In genomic region chr13:91536711-91537110, GRCm38 (mm10) we compare ENCODE assay signal across 19 mouse cellular contexts.
"Had no signal": no experiment of that assay in that cellular context is flagged by ENCODE, and none has a peak within 500 bp of the region (broad histone marks: within the 10 kb centered on the region; RNA-seq: fewer than 3 reads in every experiment).

No protein-coding gene starts in this region.

- H3K27me3 ChIP-seq: intestine, embryonic 15.5 days; kidney, embryonic 15.5 days; liver, embryonic 13.5 days; neural tube, embryonic 13.5 days; stomach, embryonic 15.5 days had no signal

- H3K27ac ChIP-seq: intestine, embryonic 15.5 days; kidney, embryonic 15.5 days; left cerebral cortex, adult 2 months; liver, embryonic 13.5 days; neural tube, embryonic 13.5 days; stomach, embryonic 15.5 days had no signal

- ATAC-seq: intestine, embryonic 15.5 days had no signal

- H3K4me2 ChIP-seq: intestine, embryonic 15.5 days; kidney, embryonic 15.5 days; liver, embryonic 13.5 days; neural tube, embryonic 13.5 days; stomach, embryonic 15.5 days had no signal

- H3K9me3 ChIP-seq: intestine, embryonic 15.5 days; kidney, embryonic 15.5 days; neural tube, embryonic 13.5 days; stomach, embryonic 15.5 days had no signal

- H3K9ac ChIP-seq: intestine, embryonic 15.5 days; kidney, embryonic 15.5 days; liver, embryonic 13.5 days; neural tube, embryonic 13.5 days; stomach, embryonic 15.5 days had no signal

- H3K4me1 ChIP-seq: intestine, embryonic 15.5 days; kidney, embryonic 15.5 days; neural tube, embryonic 13.5 days; stomach, embryonic 15.5 days had no signal

- H3K4me3 ChIP-seq: intestine, embryonic 15.5 days; kidney, embryonic 15.5 days; left cerebral cortex, adult 2 months; liver, embryonic 13.5 days; myocyte; neural tube, embryonic 13.5 days; stomach, embryonic 15.5 days had no signal

- DNase-seq: kidney, adult 11 months; kidney, adult 8-10 months; kidney, postnatal 10 days; kidney, postnatal 36 days; layer of hippocampus, postnatal 36 days; liver, embryonic 13.5 days; lung, adult 2 months; lung, postnatal 14 days; lung, postnatal 4 days; midbrain, embryonic 14.5 days; right cerebral cortex, postnatal 25 days; spleen, adult 18-20 months; thymus, adult 18-20 months had no signal
